Mouse (Mus musculus): Measurements from ENCODE around the gene Gm4869.
A peak's percentile ranks its signal among the peaks of the same experiment; 100 is the strongest.

The Gm4869 gene

GRCm38 (mm10) chr5:140538111-140538683 lies 92.8 kb downstream of the Gm4869 start:
- no peak for DNase-seq

- peak; percentile 40 for DNase-seq
Observed at GRCm38 (mm10) chr5:140540106-140540505, 94.7 kb downstream of the Gm4869 start.

- DNase-seq, result peak; percentile 56
Observed at GRCm38 (mm10) chr5:140542811-140543575, 97.5 kb downstream of the Gm4869 start.

Data from cerebellum, adult 11-12 months (tissue).